Mouse (Mus musculus) liver, adult 2 months (tissue): ENCODE measurements at regions not wholly inside any gene's neighbourhood (a gene's known extent, or its start where the extent isn't known, plus 50 kb on each side); places are given as distances from the start of the nearest gene placed in this dataset.

Source experiments
- CTCF ChIP-seq: fragments of 200-500 bp; IDR thresholded peaks from 2 replicates; pipeline ENCODE4 v1.5.1; 2011; ENCODE audit warnings: low read depth, low read length, control low read depth
- POLR2A ChIP-seq: fragments of 200-500 bp; IDR thresholded peaks from 2 replicates; pipeline ENCODE4 v1.6.1; 2011; ENCODE audit warnings: low read length, control low read depth; ENCODE audit not compliant: insufficient read depth; ENCODE audit errors: extremely low read depth

- no peak for TF ChIP-seq CTCF
- no peak for TF ChIP-seq POLR2A
Measured at GRCm38 (mm10) chr11:27280791-27281190, 687.0 kb upstream of the Vrk2 start.
